Mouse (Mus musculus): ENCODE results near the gene Sh3kbp1.
"Not testable (repeated sequence)": the region's sequence is repeated elsewhere in the genome, so short reads cannot be mapped to it uniquely, and the experiment has no call there.

Sh3kbp1 gene

DNA sequence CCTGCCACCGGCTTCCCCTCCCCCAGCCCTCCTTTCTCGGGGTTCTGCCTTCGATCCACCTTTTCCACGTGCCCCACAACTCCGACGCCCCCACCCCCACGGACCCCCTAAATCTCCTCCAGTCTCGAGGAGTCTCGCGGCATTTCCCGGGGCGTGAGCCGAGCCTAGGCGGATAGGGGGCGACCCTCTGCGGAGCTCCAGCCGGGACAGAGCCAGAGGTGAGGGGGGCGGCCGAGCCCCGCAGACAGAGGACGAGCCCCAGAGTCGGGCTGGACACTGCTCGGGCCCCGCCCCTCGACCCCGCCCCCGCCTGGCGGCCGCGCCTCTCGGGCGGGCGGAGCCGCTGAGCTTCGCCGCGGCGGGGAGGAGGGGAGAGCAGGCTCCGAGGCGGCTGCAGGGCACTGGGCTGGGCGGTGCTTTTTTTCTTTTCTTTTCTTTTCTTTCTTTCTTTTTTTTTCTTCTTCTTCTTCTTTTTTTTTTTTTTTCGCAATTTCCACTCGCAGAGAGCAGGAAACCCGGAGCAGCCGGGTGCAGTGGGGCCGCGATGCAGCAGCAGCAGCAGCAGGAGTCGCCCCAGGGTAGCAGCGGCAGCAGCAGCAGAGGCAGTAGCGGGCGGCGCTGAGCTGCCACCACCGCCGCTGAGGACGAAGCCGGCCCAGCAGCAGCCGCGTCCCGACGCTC, at the start of gene Sh3kbp1:
Sh3kbp1 (plus strand) TSS at position 366 of the 681 bp plus-strand sequence.
- peak; percentile 58 for DNase-seq

DNA sequence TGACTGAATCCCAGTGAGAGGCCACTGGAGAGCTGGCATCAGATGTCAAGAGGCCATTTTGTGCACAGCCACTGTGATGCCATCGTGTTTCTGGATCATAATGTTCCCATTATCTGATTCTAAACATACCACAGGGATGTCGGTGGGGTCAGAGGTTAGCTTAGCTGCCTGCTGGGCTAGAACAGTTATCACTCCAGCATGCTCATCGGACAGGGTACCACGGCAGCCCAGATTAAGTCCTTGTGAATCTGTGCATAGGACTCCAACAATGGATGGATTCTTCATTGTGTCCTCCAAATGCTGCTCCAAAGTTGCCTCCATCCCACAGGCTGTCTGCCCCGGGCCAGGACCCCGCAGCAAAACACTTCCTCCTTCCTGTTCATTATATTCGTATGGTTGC, 42.3 kb upstream of the Sh3kbp1 start:
- DNase-seq = not testable (repeated sequence)

DNA sequence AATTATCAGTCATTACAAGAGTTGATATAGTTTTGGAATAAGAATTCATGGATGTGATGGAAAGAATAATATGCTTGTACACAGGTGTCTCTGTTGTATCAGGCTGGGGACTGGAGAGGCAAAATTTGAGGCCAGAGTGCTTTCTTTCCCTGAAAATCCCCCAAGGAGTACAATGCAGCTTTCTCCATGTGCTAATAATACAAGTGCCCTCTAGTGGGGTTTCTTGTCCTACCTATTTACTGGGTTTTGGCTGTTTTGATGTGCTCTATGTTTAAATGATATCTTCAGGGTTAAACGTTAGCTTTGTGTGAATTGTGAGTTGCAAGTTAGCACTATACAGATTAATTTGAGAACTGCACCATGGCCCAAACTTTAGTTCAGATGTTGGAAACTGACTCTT, 35.4 kb upstream of the Sh3kbp1 start:
- DNase-seq = no peak

DNA sequence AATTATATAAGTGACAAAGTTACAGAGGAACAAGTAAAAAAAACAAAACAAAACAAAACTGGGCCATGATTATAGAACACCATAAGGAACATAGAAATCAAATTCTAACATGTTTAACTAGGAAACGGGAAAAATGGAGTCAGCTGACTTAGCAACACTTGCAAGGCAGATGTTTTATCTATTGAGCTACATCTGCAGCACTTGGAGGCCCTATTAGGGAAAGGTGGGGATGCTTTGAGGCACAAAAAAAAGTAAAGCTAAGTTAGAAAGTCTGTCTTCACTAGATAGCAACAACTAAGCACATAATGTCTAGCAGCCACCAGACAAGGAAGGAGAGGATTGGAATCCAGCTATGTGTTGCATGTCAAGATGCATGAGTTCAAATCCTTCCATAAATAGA, 29.6 kb upstream of the Sh3kbp1 start:
- no peak for DNase-seq

DNA sequence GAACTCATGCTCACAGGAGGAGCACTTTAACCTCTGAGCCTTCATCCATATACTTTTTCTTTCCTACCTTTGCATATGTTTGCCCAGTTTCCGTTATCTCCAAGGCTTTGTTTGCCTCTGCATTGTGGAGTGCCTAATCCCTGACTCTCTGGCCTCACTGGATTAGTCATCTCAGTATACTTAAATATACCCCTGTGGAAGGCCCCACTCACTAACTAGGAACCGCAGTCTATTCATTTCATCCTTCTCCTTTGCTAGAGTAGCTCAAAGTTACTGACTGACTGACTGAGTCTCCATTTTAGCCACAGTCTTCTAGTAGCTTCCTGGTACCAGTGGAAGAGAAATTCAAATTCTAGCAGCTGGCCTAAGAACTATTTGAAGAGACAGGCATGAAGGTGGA, 22.2 kb upstream of the Sh3kbp1 start:
- DNase-seq = no peak

DNA sequence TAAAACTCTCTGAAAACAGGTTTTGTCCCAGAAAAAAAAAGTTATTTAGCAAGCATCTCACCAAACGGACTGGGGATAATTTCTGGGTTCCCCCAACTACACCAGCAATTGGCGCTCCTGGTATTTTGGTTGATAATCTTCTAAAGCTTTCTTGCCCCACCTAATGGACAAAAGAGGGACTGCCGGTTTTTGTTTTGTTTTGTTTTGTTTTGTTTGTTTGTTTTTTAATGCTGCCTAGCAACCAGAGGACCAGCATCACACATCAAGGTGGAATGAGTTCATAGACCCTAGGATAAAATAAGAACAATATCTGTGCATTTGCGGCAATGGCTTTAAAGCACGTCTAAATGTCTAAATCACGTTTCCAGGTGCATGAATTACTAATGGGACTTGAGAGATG, 20.1 kb upstream of the Sh3kbp1 start:
- DNase-seq = no peak

DNA sequence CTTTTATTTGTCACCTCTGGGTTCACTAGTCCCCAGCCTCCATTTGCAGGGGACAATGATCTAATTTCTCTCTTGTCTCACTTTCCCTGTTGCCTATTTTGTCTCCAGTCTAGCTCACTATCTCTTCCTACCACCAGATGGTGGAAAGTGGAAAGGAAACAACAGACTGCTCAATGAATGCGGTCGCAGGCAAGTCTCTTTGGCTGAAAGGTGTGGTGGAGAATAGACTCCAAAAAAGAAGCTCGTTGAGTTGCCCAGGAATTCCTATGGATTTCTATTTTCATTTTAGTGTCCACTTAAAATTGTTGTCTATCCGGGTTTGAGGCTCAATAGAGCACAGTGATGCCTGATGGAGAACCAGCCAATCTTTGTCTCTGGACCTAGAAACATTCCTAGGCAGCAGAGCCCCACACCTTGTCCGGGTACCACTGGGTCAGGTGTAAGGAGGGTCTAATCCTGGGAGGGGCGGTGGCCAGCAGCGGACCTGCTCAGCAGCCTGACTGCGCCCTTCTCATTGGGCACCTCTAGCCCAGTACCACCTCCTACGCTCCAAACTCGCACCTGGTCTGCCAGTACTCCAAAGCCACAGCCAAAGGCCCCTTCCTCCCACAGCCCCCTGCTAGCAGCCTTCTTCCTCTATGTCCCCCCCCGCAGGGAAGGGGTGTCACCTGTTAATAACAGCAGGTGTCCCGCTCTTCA, 715 bp upstream of the Sh3kbp1 start:
- peak; percentile 31 for DNase-seq

DNA sequence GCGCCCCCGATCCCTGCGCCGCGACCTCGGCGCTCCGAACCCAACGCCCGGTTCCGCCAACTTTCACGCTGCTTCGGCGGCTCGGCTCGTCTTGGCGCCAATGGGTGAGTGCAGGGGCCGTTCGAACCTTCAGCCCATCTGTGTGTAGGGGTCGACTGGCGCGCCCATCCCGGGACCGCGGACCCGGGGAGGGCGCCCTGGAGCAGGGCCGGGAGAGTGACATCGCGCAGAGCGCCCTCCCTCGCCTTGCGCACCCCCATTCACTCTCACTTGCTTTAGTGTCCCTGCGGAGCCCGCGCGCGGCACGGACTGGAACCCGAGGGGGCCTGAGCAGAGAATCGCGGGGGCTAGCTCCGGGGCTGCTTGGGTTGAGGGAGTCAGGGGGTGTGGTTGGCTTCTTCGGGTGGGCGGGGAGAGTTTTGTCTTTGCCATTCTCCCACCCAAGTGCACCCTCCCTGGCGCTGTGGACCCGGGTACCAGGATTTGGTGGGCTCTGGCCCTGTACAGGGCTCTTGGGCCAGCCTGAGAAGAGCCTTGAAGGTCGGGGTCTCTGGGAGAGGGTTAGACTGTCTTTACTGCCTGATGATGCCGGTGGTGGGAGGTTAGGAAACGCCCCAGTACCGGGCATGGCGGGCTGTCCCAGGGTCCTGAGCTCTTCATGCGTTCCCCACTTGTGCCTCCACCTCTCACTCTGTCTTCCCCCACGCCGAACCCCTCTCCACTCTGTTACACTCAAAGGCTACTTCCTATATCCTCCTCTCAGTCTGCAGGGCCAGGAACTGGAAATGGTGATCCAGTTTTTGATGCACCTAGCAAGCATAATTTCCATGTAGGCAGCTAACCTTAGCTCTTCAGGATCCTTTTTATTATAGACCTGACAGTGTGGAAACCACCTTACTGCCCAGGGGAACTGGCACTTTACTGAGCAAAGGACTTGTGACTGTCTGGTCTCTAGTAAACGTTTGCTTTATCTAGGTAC, 805 bp downstream of the Sh3kbp1 start:
- DNase-seq = peak; percentile 8

DNA sequence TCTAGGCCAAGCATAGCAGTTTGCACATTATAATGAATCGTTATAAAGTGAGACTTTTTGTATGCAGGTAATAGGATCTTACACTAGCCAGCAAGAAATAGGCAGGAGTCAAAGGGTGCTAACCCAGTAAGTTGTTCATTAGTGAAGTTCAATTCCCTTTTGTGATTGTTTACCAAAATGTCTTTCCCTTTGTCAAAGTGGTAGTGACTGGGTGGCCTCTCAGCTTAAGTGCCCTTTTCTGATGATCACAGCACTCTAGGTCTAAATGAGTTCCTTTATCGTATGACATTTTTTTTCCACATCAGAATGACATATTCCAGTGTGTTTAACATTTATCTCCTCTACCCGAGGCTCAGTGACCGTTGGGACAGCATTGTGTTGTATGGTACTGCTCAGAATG, 1.6 kb downstream of the Sh3kbp1 start:
- no peak for DNase-seq

DNA sequence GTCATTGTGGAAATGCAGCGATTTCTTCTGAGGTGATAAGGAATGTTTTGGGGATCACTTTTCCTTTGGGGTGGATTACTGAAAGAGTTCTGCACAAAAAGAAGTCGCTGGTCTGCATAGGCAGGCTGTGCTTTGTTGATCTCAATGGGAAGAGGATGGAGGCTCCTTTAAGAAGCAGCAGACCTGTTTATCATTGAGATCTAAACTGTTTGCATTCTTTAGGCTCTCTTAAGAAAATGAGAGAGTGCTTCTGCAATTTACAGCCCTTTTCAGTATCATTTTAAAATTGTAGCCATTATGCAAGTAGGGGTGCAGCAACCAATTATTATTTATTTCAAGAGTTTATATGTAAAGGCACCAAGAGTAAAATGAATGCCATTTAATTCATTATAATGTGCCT, 2.1 kb downstream of the Sh3kbp1 start:
- DNase-seq = no peak

DNA sequence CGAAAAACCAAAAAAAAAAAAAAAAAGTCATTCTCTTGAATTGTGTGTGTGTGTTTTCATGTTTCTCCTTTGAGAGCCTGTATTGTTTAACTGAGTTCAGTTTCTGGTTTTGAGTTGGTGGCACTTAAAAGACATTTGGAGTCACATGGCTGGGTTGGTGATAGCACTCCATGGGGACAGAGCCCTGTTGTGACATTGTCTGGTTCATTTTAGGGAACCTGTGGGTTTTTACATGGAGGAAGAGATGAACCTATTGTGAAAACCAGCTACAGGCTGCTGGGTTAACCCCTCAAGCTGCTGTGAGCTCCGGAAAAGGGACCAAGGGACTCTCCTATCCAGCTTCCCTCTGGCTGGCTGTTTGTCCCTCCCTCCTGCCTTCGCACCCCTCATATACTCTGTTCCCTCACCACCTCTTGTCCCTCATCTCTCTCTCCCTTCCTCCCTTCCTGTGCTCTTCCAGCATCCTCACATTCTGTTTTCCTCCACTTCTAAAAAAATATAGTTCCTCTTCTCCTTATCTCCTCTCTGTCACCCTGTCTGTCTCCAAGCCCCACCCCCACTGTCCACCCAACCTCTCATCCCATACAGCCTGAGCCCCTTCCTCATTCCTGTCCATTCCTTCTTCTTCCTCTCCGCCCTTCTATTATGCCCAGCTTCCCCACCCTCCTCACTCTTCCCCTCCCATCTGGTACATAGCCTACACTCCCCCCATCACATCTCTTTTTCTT, 11.6 kb downstream of the Sh3kbp1 start:
- DNase-seq = no peak

DNA sequence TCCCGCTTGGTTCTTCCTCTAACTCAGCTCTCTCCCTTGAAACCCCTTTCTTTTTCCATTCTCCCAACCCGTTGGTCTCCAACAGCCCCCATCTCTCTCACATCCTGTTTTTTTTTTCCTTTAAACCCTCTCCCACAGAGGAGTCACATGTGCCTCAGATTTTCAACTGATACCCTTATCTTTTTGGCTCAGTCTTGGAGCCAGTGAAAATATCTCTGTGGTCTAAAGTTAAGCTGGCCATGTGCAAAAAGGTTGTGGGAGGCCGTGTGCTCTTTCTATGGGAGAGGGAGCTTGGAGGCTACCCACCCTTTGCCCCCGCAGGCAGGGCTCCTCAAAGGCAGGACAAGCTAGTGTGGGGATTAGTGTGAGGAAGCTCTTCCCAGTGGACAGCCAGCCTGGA, 12.9 kb downstream of the Sh3kbp1 start:
- no peak for DNase-seq

DNA sequence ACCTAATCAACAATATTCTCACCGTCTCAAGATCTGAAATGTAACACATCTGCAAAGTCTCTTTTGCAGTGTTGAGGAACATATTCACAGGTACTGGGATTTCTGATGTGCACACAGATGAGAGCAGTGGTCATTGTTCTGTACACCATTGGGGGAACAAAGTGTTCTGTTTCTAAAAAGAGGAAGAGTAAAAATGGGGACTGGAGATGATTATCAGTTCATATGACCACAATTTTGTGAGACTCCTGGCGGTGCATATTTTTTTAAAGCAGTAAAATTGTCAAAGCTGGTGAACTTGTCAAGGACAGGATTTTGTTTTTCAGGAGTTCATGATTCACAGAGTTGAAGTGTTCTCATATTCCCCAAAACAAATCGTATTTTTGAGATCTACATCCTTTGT, 18.2 kb downstream of the Sh3kbp1 start:
- no peak for DNase-seq

DNA sequence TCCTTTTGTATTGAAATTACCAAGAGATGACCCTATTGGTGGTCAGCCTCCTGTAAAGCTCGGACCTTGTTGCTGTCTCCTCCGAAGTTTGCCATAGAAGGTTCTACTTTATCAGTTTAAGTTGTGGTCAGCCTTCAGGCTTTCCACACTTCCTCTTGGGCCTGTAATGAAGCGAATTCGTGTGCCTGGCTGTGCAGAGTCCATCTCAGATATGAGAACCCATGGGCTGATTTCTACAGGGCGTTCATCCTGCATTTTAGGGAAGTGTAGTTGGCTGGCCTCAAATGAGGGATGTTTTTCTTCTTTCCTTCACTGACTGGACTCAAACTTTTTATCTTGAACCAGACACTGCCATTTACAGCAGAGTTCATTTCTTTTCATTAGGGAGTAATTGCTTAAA, 20.5 kb downstream of the Sh3kbp1 start:
- no peak for DNase-seq

DNA sequence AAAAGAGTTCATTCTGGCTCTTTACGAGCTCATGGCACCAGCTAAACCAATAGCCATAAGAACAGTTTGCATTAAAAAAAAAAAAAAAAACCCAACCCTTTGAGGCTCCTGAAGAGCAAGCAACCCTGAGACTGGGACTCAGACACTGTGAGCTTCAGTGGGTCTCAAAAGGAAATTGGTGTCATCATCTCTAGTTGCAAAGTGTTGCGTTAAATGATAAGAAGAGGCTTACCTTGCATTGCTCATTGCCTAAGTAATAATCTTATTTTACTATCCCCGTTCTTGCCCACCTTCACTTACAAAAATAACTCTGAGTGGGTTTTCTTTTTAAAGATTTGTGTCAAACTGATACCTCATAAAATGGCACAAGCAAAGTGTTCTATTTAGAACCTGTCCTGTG, 21.5 kb downstream of the Sh3kbp1 start:
- DNase-seq = no peak

DNA sequence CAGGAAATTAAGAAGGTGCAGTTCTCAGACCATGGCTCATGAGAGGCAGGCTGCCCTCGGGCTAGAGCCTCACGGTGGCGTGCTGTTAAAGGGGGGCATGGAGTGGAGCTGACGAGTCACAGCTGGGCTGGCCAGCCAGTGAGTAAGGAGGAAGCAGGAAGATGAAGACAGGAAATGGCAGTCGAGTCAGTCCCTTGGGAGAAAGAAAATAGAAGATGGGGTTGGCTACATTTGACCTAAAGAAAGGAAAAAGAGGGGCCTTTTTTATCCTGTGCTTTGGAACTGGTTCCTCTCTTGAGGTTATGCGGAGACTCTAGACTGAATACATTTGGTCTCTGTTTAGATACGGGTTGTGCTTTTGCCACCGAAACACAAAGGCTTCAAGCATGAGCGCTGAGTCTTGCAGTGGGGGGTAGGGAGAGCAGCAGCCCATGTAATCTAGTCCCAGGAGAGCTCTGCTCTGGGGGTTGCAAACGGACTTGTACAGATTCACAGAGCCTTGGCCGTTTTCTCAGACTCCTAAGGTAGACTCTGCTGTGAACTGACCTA, 23.1 kb downstream of the Sh3kbp1 start:
- DNase-seq = no peak

DNA sequence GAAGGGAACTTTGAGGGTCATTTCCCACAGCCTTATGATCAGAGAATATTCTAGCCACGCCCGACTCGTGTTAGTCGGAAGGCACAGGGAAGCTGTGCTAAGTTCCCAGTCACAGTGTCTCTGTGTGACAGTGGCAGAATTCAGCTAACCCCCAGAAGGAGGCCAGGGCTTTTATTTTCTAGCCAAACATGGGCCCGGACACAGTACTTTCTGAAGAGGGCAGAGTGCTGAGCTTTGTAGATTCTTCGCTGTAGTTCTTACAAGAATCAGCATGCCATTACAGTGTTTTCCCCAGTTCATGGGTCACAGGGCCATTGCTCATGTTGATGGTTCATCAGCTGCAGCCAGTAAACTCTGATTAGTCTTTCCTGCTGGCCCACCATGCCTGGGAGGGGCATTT, 23.7 kb downstream of the Sh3kbp1 start:
- no peak for DNase-seq

DNA sequence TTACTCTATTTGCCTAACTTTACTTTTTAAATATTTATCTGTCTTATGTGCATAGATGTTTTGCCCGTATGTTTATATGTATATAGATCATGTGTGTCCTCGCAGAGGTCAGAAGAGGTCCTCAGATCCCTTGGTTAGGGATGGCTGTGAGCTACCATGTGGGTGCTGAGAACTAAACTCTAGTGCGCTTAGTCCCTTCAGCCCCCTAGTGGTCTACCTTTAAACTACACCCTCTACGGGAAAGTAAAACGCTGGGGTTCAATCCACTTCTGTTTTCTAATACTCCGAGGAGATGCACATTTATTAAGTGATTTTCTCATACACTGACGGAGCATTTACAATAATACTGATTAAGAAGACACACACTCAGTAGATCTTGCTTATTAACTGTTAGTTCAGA, 44.3 kb downstream of the Sh3kbp1 start:
- no peak for DNase-seq

DNA sequence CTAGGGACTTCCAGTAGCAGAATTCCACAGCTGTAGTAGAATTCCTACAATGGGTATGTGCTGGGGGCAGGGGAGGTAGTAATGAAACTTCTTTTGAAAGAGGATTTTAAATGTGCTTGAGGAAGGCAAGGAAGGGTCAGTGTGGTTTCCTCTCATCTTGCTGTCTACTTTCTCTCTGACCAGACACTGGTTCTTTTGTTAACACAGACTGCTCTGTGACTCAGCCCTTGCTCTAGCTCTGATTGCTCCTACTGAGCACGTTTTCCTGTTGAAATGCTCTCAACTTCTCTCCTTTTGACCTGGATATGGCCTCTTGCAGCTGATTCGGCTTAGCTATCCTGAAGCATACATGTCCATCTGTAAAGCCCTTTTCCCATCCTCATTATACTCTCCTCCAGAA, 45.4 kb downstream of the Sh3kbp1 start:
- no peak for DNase-seq

DNA sequence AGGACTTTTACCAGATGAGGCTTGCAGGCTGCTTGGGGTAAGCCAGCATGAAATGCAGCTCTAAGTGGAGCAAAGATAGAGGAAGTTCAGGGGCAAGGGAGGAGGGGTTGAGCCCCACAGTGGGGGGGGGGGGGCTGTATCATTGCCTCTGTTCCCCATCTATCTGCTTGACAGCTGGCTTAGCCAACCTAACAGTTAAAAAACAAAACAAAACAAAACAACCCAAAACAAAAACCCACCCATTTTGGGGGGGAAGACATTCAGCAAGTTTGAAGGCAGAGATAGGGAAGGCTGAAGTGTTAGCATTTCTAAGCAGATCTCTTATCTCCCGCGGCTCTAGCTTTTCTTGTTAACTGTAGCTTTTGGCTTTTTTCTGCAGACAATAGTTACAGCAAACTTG, 49.2 kb downstream of the Sh3kbp1 start:
- DNase-seq = no peak

DNA sequence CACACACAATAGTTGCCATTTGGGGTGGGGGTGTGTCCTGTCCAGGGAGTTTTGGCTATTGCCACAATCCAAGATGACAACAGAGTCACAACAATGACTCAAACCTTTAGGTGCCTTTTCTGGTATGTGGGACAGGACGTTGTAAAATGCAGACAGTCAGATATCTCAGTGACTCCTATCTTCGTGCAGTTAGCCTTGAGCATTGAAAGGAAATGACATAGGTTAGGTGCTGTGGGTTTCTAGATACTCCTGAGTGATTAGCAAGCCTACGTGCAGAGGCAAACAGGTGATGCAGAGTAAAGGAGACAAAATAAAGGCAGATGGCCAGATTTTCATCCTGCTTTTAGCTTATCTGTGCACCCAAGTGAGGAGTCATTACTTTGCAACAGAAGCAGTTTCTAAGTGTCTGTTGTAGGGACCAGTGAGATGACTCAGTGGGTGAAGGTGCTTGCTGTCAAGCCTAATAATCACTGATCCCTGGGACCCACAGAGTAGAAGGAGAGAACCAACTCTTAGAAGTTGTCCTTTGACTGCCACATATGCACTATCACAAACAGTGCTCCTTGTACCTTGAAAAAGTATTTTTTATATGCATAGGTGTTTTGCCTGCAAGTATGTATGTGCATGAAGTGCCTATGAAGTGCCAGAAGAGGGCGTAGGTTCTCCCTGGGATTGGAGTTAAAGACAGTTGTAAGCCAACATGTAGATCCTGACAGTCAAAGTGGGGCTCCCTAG, 50.7 kb downstream of the Sh3kbp1 start:
- no peak for DNase-seq

DNA sequence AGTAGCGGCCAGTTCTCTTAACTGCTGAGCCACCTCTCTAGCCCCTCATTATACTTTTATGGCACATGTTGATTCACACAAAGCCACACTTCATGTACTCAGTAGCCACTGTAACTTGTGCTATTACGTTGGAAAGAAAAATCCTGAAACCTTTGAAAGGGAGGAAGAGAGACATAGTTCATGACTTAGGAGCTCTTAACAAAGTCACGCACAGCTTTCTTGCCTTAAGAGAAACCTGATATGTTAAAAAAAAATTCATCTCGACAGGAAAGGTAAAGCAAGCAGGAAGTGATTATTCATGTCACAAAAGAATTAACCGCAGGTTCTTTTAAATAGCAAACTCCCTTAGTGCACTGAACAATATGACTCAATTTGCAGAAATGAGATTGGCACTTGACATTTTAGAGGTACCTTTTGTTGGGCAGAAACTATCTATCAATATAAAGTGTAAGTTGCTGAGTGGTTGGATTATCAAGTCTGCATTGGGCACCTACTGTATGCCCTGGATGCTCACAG, 51.3 kb downstream of the Sh3kbp1 start:
- no peak for DNase-seq
